ENCODE assay signal across 24 mouse cellular contexts in the genomic region with DNA sequence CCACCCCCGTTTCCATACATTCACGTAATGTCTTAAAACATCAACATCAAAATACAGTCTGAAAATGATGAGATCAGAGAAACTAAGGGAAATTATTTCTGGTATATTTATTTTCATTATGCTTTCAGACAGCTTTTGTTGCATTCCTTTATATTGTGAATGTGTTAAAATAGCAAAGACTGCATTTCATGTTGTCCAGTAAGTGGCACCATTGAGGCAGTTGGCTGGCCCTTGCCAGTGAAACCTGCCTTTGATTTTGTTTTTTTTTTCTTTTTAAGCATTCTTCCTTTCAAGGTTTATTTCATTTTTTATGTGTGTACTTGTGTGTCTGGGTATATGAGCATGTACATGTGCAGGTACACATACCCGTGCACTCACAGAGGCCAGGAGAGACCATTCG. TPM values are rescaled to one million over a fixed set of nuclear protein-coding genes. Genes with fewer than 3 reads are reported as not detected.
A peak's percentile ranks its signal among the peaks of the same experiment; 100 is the strongest.
DNase-seq lines count a peak whose midpoint lies in the region; ATAC-seq and TF ChIP-seq lines count a peak whose summit lies in the region.
"Had no signal": no experiment of that assay in that cellular context is flagged by ENCODE, and none has a peak within 500 bp of the region (broad histone marks: within the 10 kb centered on the region; RNA-seq: fewer than 3 reads in every experiment).

No protein-coding gene starts in this region.

- H3K4me2 ChIP-seq in forebrain, postnatal 0 days (ENCODE audit: low read depth), result no peak overlapping the region
- H3K4me2 ChIP-seq in forebrain, embryonic 15.5 days (replicated peaks), result no peak overlapping the region
- no peak overlapping the region for H3K4me2 ChIP-seq in kidney, embryonic 15.5 days
- H3K4me2 ChIP-seq in liver, postnatal 0 days (ENCODE audit: low read depth, low read length), result no peak overlapping the region
- H3K4me2 ChIP-seq in liver, embryonic 12.5 days, result no peak overlapping the region
- H3K4me2 ChIP-seq: forebrain, embryonic 13.5 days; heart, embryonic 11.5 days; heart, embryonic 15.5 days; hindbrain, embryonic 15.5 days had no signal

- no peak overlapping the region for H3K27ac ChIP-seq in forebrain, postnatal 0 days (ENCODE audit: low read depth, low read length)
- no peak overlapping the region for H3K27ac ChIP-seq in forebrain, embryonic 15.5 days (replicated peaks)
- no peak overlapping the region for H3K27ac ChIP-seq in kidney, adult 2 months (ENCODE audit: insufficient read depth, low read depth, low read length)
- no peak overlapping the region for H3K27ac ChIP-seq in kidney, embryonic 15.5 days
- H3K27ac ChIP-seq in liver, postnatal 0 days (ENCODE audit: low read depth), result no peak overlapping the region
- no peak overlapping the region for H3K27ac ChIP-seq in liver, embryonic 12.5 days
- H3K27ac ChIP-seq: embryonic facial prominence, embryonic 10.5 days; forebrain, embryonic 13.5 days; heart, embryonic 15.5 days; hindbrain, embryonic 15.5 days had no signal

- TF ChIP-seq CTCF in forebrain, postnatal 0 days (IDR thresholded peaks at IDR 0.05; ENCODE audit: low read depth), result peak; percentile 28; the same call in 1 of the 2 replicates
- TF ChIP-seq CTCF in kidney, adult 2 months (conservative IDR thresholded peaks at IDR 0.05; ENCODE audit: insufficient read depth, insufficient read length, low read depth, low read length), result 0 out of 2 replicates have a peak, but pooled peaks have one; percentile 7
- 0 out of 2 replicates have a peak, but pooled peaks have one; percentile 7 for TF ChIP-seq CTCF in liver, postnatal 0 days (IDR thresholded peaks at IDR 0.05; ENCODE audit: low read depth)

- no peak for DNase-seq in forebrain, postnatal 0 days
- DNase-seq in kidney, adult 2 months, result no peak
- no peak for DNase-seq in liver, postnatal 0 days
- peak; percentile 35 for DNase-seq in 3T3-L1 (ENCODE audit: low read depth, low spot score)
- no peak for DNase-seq in cerebellum, adult 9-10 months
- DNase-seq: adrenal gland, adult 2 months; adrenal gland, postnatal 25 days; cerebellum, adult 18-20 months; cerebellum, postnatal 10 days; gastrocnemius, postnatal 10 days; heart, adult 18-20 months had no signal

- no peak overlapping the region for H3K9ac ChIP-seq in forebrain, postnatal 0 days
- no peak overlapping the region for H3K9ac ChIP-seq in forebrain, embryonic 15.5 days (replicated peaks)
- H3K9ac ChIP-seq in kidney, embryonic 15.5 days, result no peak overlapping the region
- no peak overlapping the region for H3K9ac ChIP-seq in liver, postnatal 0 days (replicated peaks)
- no peak overlapping the region for H3K9ac ChIP-seq in liver, embryonic 12.5 days
- H3K9ac ChIP-seq: forebrain, embryonic 13.5 days; heart, embryonic 15.5 days; hindbrain, embryonic 15.5 days had no signal

- no peak for TF ChIP-seq EP300 in liver, postnatal 0 days (IDR thresholded peaks at IDR 0.05; ENCODE audit: low read depth)

- peaks cover 52% of the 10 kb centered on the region for H3K36me3 ChIP-seq in forebrain, postnatal 0 days (ENCODE audit: insufficient read depth)
- peaks cover 59% of the 10 kb centered on the region for H3K36me3 ChIP-seq in forebrain, embryonic 15.5 days
- no peaks in the 10 kb centered on the region; the same call in 1 of the 2 replicates for H3K36me3 ChIP-seq in kidney, adult 2 months (ENCODE audit: control insufficient read depth, insufficient read depth, low read length)
- H3K36me3 ChIP-seq in kidney, embryonic 15.5 days, result peaks cover 83% of the 10 kb centered on the region
- H3K36me3 ChIP-seq in liver, postnatal 0 days (replicated peaks; ENCODE audit: insufficient read depth, low read length), result peaks cover 39% of the 10 kb centered on the region
- peaks cover 73% of the 10 kb centered on the region for H3K36me3 ChIP-seq in liver, embryonic 12.5 days

- no peaks in the 10 kb centered on the region for H3K4me1 ChIP-seq in forebrain, postnatal 0 days (ENCODE audit: insufficient read depth)
- no peaks in the 10 kb centered on the region for H3K4me1 ChIP-seq in forebrain, embryonic 15.5 days
- H3K4me1 ChIP-seq in kidney, adult 2 months (ENCODE audit: control insufficient read depth, insufficient read depth, low read length), result no peaks in the 10 kb centered on the region
- no peaks in the 10 kb centered on the region for H3K4me1 ChIP-seq in kidney, embryonic 15.5 days
- no peaks in the 10 kb centered on the region for H3K4me1 ChIP-seq in liver, postnatal 0 days (ENCODE audit: insufficient read depth)
- H3K4me1 ChIP-seq in liver, embryonic 12.5 days, result no peaks in the 10 kb centered on the region
- H3K4me1 ChIP-seq: embryonic facial prominence, embryonic 10.5 days; forebrain, embryonic 13.5 days; heart, embryonic 15.5 days; hindbrain, embryonic 15.5 days had no signal

- no peak overlapping the region for H3K4me3 ChIP-seq in forebrain, postnatal 0 days (ENCODE audit: low read depth, low read length)
- no peak overlapping the region for H3K4me3 ChIP-seq in forebrain, embryonic 15.5 days
- H3K4me3 ChIP-seq in kidney, adult 2 months (ENCODE audit: insufficient read depth, low read depth, low read length), result no peak overlapping the region
- H3K4me3 ChIP-seq in kidney, embryonic 15.5 days (replicated peaks), result no peak overlapping the region
- no peak overlapping the region for H3K4me3 ChIP-seq in liver, postnatal 0 days (ENCODE audit: low read depth, low read length)
- no peak overlapping the region for H3K4me3 ChIP-seq in liver, embryonic 12.5 days
- H3K4me3 ChIP-seq: embryonic facial prominence, embryonic 10.5 days; forebrain, embryonic 13.5 days; heart, embryonic 15.5 days; hindbrain, embryonic 15.5 days had no signal

- H3K9me3 ChIP-seq in forebrain, postnatal 0 days (ENCODE audit: low read length), result no peaks in the 10 kb centered on the region
- no peaks in the 10 kb centered on the region for H3K9me3 ChIP-seq in forebrain, embryonic 15.5 days
- H3K9me3 ChIP-seq in kidney, embryonic 15.5 days (replicated peaks), result no peaks in the 10 kb centered on the region
- H3K9me3 ChIP-seq in liver, postnatal 0 days (ENCODE audit: low read length), result no peaks in the 10 kb centered on the region
- no peaks in the 10 kb centered on the region for H3K9me3 ChIP-seq in liver, embryonic 12.5 days (replicated peaks)
- H3K9me3 ChIP-seq: forebrain, embryonic 13.5 days; heart, embryonic 15.5 days; hindbrain, embryonic 15.5 days had no signal

- no peaks in the 10 kb centered on the region for H3K27me3 ChIP-seq in forebrain, postnatal 0 days (ENCODE audit: insufficient read depth, low read length)
- H3K27me3 ChIP-seq in forebrain, embryonic 15.5 days, result no peaks in the 10 kb centered on the region
- H3K27me3 ChIP-seq in kidney, adult 2 months (replicated peaks; ENCODE audit: control insufficient read depth, insufficient read depth, low read length), result no peaks in the 10 kb centered on the region
- no peaks in the 10 kb centered on the region for H3K27me3 ChIP-seq in kidney, embryonic 15.5 days
- no peaks in the 10 kb centered on the region for H3K27me3 ChIP-seq in liver, postnatal 0 days (ENCODE audit: insufficient read depth, low read length)
- H3K27me3 ChIP-seq in liver, embryonic 12.5 days (replicated peaks), result no peaks in the 10 kb centered on the region
- H3K27me3 ChIP-seq: forebrain, embryonic 13.5 days; heart, embryonic 15.5 days; hindbrain, embryonic 15.5 days had no signal

- no peak for TF ChIP-seq POLR2A in kidney, adult 2 months (IDR thresholded peaks at IDR 0.05; ENCODE audit: low read depth, low read length)

- WGBS in forebrain, postnatal 0 days, result 95% methylated on average over 4 of the region's 4 CpGs
- 96% methylated on average over 4 of the region's 4 CpGs for WGBS in forebrain, embryonic 15.5 days
- 94% methylated on average over 4 of the region's 4 CpGs for WGBS in kidney, adult 2 months
- 87% methylated on average over 4 of the region's 4 CpGs for WGBS in kidney, embryonic 15.5 days
- 89% methylated on average over 4 of the region's 4 CpGs for WGBS in liver, postnatal 0 days (ENCODE audit: insufficient replicate concordance)
- 84% methylated on average over 4 of the region's 4 CpGs for WGBS in liver, embryonic 12.5 days (ENCODE audit: insufficient replicate concordance)

- no peak for ATAC-seq in forebrain, postnatal 0 days
- no peak for ATAC-seq in forebrain, embryonic 15.5 days (replicated peaks)
- no peak for ATAC-seq in kidney, embryonic 15.5 days (replicated peaks; ENCODE audit: low FRiP score)
- no peak for ATAC-seq in liver, postnatal 0 days
- no peak for ATAC-seq in liver, embryonic 12.5 days
- ATAC-seq: forebrain, embryonic 13.5 days had no signal

RNA-seq across cellular contexts. Expression of gene Mtfmt, which starts 9.1 kb away (rescaled TPM):
- total RNA-seq in forebrain, postnatal 0 days (2014; rRNA removed), result 18.1 and 19.3 TPM in 2 replicates
- polyA plus RNA-seq in forebrain, postnatal 0 days (2015; fragmentation: Nextera tagmentation; extraction: Ambion mirVana), result 13.7 and 19.0 TPM in 2 replicates
- polyA plus RNA-seq in forebrain, embryonic 15.5 days (2015; fragmentation: Nextera tagmentation; extraction: Ambion mirVana), result 23.6 and 26.0 TPM in 2 replicates
- polyA plus RNA-seq in kidney, adult 2 months (2012; rRNA removed), result 11.3 and 11.5 TPM in 2 replicates
- 21.1 and 25.3 TPM in 2 replicates for polyA plus RNA-seq in kidney, embryonic 15.5 days (2015; fragmentation: Nextera tagmentation; extraction: Ambion mirVana)
- polyA plus RNA-seq in liver, postnatal 0 days (2015; fragmentation: Nextera tagmentation; extraction: Ambion mirVana), result 7.2 and 7.3 TPM in 2 replicates
- 11.7 and 12.9 TPM in 2 replicates for polyA plus RNA-seq in liver, embryonic 12.5 days (2016; fragmentation: Nextera tagmentation; extraction: Ambion mirVana)

RNA-seq across cellular contexts. Expression of gene Spg21, which starts 16.1 kb away (rescaled TPM):
- 62.0 and 92.1 TPM in 2 replicates for total RNA-seq in forebrain, postnatal 0 days (2014; rRNA removed)
- polyA plus RNA-seq in forebrain, postnatal 0 days (2015; fragmentation: Nextera tagmentation; extraction: Ambion mirVana), result 121 and 133 TPM in 2 replicates
- 133 and 139 TPM in 2 replicates for polyA plus RNA-seq in forebrain, embryonic 15.5 days (2015; fragmentation: Nextera tagmentation; extraction: Ambion mirVana)
- polyA plus RNA-seq in kidney, adult 2 months (2012; rRNA removed), result 32.3 and 34.3 TPM in 2 replicates
- polyA plus RNA-seq in kidney, embryonic 15.5 days (2015; fragmentation: Nextera tagmentation; extraction: Ambion mirVana), result 111 and 126 TPM in 2 replicates
- 34.4 and 37.0 TPM in 2 replicates for polyA plus RNA-seq in liver, postnatal 0 days (2015; fragmentation: Nextera tagmentation; extraction: Ambion mirVana)
- 29.9 and 31.1 TPM in 2 replicates for polyA plus RNA-seq in liver, embryonic 12.5 days (2016; fragmentation: Nextera tagmentation; extraction: Ambion mirVana)

RNA-seq across cellular contexts. Expression of gene Slc51b, which starts 21.9 kb away (rescaled TPM):
- not detected in 2 replicates for total RNA-seq in forebrain, postnatal 0 days (2014; rRNA removed)
- polyA plus RNA-seq in forebrain, postnatal 0 days (2015; fragmentation: Nextera tagmentation; extraction: Ambion mirVana), result not detected in 2 replicates
- not detected in 2 replicates for polyA plus RNA-seq in forebrain, embryonic 15.5 days (2015; fragmentation: Nextera tagmentation; extraction: Ambion mirVana)
- 13.0 and 15.0 TPM in 2 replicates for polyA plus RNA-seq in kidney, adult 2 months (2012; rRNA removed)
- polyA plus RNA-seq in kidney, embryonic 15.5 days (2015; fragmentation: Nextera tagmentation; extraction: Ambion mirVana), result 3.1 and 4.3 TPM in 2 replicates
- polyA plus RNA-seq in liver, postnatal 0 days (2015; fragmentation: Nextera tagmentation; extraction: Ambion mirVana), result 15.1 and 17.0 TPM in 2 replicates
- 0.32 TPM in 1 of 2 replicates, not detected in the other for polyA plus RNA-seq in liver, embryonic 12.5 days (2016; fragmentation: Nextera tagmentation; extraction: Ambion mirVana)
- total RNA-seq: adrenal gland, postnatal 25 days; ES-E14; gastrocnemius, postnatal 10 days; gastrocnemius, postnatal 4 days; heart, adult 18-20 months; heart, postnatal 25 days had no signal
- polyA plus RNA-seq: adrenal gland, adult 2 months; embryonic facial prominence, embryonic 10.5 days; embryonic facial prominence, embryonic 14.5 days; forebrain, embryonic 13.5 days; heart, embryonic 11.5 days; heart, embryonic 15.5 days; hindbrain, embryonic 11.5 days; hindbrain, embryonic 15.5 days had no signal

RNA-seq across cellular contexts. Expression of gene Rasl12, which starts 46.4 kb away (rescaled TPM):
- 7.5 and 8.2 TPM in 2 replicates for total RNA-seq in forebrain, postnatal 0 days (2014; rRNA removed)
- polyA plus RNA-seq in forebrain, postnatal 0 days (2015; fragmentation: Nextera tagmentation; extraction: Ambion mirVana), result 4.2 and 4.6 TPM in 2 replicates
- polyA plus RNA-seq in forebrain, embryonic 15.5 days (2015; fragmentation: Nextera tagmentation; extraction: Ambion mirVana), result 6.1 and 6.5 TPM in 2 replicates
- polyA plus RNA-seq in kidney, adult 2 months (2012; rRNA removed), result 9.5 and 11.3 TPM in 2 replicates
- 13.4 and 16.1 TPM in 2 replicates for polyA plus RNA-seq in kidney, embryonic 15.5 days (2015; fragmentation: Nextera tagmentation; extraction: Ambion mirVana)
- 0.08 and 0.17 TPM in 2 replicates for polyA plus RNA-seq in liver, postnatal 0 days (2015; fragmentation: Nextera tagmentation; extraction: Ambion mirVana)
- 0.35 and 0.45 TPM in 2 replicates for polyA plus RNA-seq in liver, embryonic 12.5 days (2016; fragmentation: Nextera tagmentation; extraction: Ambion mirVana)

RNA-seq across cellular contexts. Expression of gene Kbtbd13, which starts 53.2 kb away (rescaled TPM):
- 1.6 and 1.7 TPM in 2 replicates for total RNA-seq in forebrain, postnatal 0 days (2014; rRNA removed)
- polyA plus RNA-seq in forebrain, postnatal 0 days (2015; fragmentation: Nextera tagmentation; extraction: Ambion mirVana), result 0.68 and 0.83 TPM in 2 replicates
- 0.56 and 1.00 TPM in 2 replicates for polyA plus RNA-seq in forebrain, embryonic 15.5 days (2015; fragmentation: Nextera tagmentation; extraction: Ambion mirVana)
- polyA plus RNA-seq in kidney, adult 2 months (2012; rRNA removed), result 0.68 and 0.75 TPM in 2 replicates
- 2.2 TPM in 2 replicates for polyA plus RNA-seq in kidney, embryonic 15.5 days (2015; fragmentation: Nextera tagmentation; extraction: Ambion mirVana)
- polyA plus RNA-seq in liver, postnatal 0 days (2015; fragmentation: Nextera tagmentation; extraction: Ambion mirVana), result 0.09 and 0.11 TPM in 2 replicates
- polyA plus RNA-seq in liver, embryonic 12.5 days (2016; fragmentation: Nextera tagmentation; extraction: Ambion mirVana), result 0.21 and 0.26 TPM in 2 replicates
- polyA plus RNA-seq: hindbrain, embryonic 11.5 days had no signal
